Mouse (Mus musculus): Measurements from ENCODE around the gene Borcs7. TPM values are rescaled to one million over a fixed set of nuclear protein-coding genes. Genes with fewer than 3 reads are reported as not detected.

The Borcs7 gene
- polyA plus RNA-seq, 1 experiment from 2014 or later, result 16.2 TPM

DNA sequence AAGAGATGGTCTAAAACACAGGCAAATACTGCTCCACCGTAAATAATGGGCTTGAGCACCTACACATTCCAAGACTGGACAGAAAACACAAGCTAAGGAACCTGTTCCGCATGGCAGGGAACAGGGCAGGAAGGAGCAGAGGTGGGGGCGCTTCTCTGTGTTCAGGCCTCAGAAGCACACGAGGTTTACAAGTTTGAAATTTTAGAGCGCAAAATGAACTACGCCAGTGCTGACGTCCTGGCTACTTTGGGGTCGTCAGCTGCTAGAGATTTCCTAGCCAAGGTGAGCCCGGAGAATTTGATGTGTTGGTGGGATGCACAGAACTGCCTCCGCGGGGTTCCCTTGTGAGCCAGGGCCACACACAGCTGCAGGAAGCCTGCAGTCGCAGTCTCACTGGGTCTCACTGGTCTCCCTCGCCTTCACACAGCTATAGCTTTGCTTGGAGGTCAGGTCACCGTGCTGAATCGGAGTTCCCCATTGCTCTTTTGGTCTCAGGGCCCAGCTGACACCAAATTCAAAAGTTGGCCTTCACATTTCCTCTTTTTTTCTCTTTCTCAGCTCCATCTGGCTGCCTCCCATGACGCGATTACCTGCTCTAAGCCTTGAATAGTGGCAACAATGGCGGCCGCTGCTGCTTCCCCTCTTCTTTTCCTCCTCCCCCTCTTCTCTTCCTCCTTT is 8.3 kb downstream of the Borcs7 start:
- Histone ChIP-seq H3K27me3 (no peaks in the 10 kb centered on the region; the same call in 1 of the 2 replicates), H3K4me1 (no peaks in the 10 kb centered on the region), H3K4me3 (no peak overlapping the region), H3K4me2 (no peak overlapping the region), H3K36me3 (peaks cover 3% of the 10 kb centered on the region; the same call in 1 of the 2 replicates), H3K9me3 (no peaks in the 10 kb centered on the region), H3K9ac (no peak overlapping the region), H3K27ac (no peak overlapping the region)
- no peak for ATAC-seq (ENCODE audit: borderline replicate concordance, extremely low read depth, low FRiP score, low TSS enrichment)
- 53% methylated on average over 19 of the region's 19 CpGs for WGBS

DNA sequence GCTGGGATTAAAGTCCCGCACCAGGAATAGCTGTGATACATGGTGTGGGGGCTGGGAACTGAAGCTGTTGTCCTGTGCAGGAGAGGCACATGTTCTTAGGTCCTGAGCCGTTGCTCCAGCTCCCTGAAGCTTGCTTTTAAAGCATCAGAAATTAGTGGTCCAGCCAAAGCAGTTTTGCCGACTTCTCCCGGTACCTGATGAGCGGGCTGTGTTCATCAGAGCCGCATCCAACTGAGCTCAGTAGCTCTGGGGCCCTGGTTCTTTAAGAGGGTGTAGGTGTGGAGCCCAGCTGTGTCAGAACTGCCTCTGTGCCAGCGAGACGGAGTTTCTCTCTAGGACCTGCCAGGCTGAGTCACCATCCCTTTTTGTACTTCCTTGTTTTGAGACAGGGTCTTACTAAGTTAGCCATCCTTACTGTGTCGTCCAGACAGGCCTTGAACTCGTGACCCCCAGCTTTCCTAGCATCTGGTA is 9.3 kb downstream of the Borcs7 start:
- no peaks in the 10 kb centered on the region for H3K9me3 ChIP-seq
- H3K27me3 ChIP-seq, result no peaks in the 10 kb centered on the region; the same call in 1 of the 2 replicates
- no peaks in the 10 kb centered on the region for H3K4me1 ChIP-seq
- ATAC-seq (ENCODE audit: borderline replicate concordance, extremely low read depth, low FRiP score, low TSS enrichment), result no peak
- H3K4me3 ChIP-seq, result no peak overlapping the region
- no peak overlapping the region for H3K9ac ChIP-seq
- no peak overlapping the region for H3K4me2 ChIP-seq
- H3K36me3 ChIP-seq, result peaks cover 3% of the 10 kb centered on the region; the same call in 1 of the 2 replicates
- no peak overlapping the region for H3K27ac ChIP-seq
- WGBS, result 64% methylated on average over 10 of the region's 10 CpGs

DNA sequence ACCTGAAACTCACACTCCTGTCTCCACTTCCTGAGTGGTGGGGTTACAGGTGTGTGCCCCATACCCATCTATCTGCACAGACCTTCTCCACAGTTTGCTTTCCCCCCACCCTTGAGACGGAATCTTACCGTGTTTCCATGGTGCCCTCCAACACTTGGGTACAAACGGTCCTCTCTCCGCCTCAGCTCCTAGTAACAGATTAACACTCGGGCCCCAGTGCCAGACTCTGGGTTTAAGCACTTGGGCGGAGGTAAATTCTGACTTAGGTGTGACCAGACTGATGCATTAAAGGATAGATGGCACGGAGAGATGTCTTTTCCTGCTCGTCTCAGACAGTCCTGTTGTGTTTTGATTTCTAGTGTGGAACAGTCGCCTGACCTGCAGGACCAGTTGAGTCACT is 11.4 kb downstream of the Borcs7 start:
- H3K27ac ChIP-seq, result no peak overlapping the region

DNA sequence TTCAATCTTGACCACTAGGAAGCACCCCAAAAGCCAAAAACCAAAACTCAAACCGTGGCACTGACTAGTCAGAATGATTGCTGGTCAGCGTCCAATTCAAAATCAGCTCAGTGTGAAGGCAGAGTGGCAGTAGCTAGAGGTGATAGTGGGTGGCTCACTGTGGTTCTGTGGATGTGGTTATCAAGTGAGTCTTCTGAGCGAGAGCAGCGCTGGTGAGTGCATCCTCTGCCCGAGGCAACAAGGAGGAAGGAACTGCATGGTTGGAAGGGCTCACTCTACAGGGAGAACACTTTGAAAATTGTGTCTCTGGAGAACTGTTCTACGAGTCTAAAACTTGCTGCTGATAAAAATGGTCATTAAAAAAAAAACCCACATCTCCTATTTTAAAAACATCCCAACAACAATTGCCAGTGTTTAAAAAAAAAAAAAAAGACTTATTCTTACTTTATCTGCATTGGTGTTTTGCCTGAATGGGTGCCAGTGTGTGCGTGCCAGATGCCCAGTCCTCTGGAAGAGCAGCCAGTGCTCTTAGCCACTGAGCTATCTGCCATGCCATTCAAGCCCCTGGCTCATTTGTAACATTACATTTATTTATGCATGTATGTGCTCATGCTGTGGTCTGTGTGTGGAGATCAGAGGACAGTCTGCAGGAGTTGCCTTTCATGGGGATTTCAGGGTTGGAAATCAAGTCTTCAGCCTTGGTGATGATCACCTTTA is 16.2 kb downstream of the Borcs7 start:
- H3K9ac ChIP-seq, result no peak overlapping the region
- no peak overlapping the region for H3K4me2 ChIP-seq
- peaks cover 3% of the 10 kb centered on the region; the same call in 1 of the 2 replicates for H3K27me3 ChIP-seq
- H3K4me1 ChIP-seq, result peaks cover 15% of the 10 kb centered on the region
- H3K27ac ChIP-seq, result no peak overlapping the region
- 61% methylated on average over 7 of the region's 7 CpGs for WGBS
- no peak for ATAC-seq (ENCODE audit: borderline replicate concordance, extremely low read depth, low FRiP score, low TSS enrichment)
- no peak overlapping the region for H3K4me3 ChIP-seq
- no peaks in the 10 kb centered on the region for H3K9me3 ChIP-seq
- H3K36me3 ChIP-seq, result peaks cover 3% of the 10 kb centered on the region; the same call in 1 of the 2 replicates

More for the DNA sequence above, 11.4 kb downstream of the Borcs7 start:
- H3K9me3 ChIP-seq, result no peaks in the 10 kb centered on the region
- peaks cover 3% of the 10 kb centered on the region; the same call in 1 of the 2 replicates for H3K36me3 ChIP-seq
- no peaks in the 10 kb centered on the region for H3K4me1 ChIP-seq
- H3K4me3 ChIP-seq, result no peak overlapping the region
- no peak overlapping the region for H3K4me2 ChIP-seq
- peaks cover 3% of the 10 kb centered on the region for H3K27me3 ChIP-seq
- no peak for ATAC-seq (ENCODE audit: borderline replicate concordance, extremely low read depth, low FRiP score, low TSS enrichment)
- H3K9ac ChIP-seq, result no peak overlapping the region
- WGBS, result 67% methylated on average over 9 of the region's 9 CpGs

DNA sequence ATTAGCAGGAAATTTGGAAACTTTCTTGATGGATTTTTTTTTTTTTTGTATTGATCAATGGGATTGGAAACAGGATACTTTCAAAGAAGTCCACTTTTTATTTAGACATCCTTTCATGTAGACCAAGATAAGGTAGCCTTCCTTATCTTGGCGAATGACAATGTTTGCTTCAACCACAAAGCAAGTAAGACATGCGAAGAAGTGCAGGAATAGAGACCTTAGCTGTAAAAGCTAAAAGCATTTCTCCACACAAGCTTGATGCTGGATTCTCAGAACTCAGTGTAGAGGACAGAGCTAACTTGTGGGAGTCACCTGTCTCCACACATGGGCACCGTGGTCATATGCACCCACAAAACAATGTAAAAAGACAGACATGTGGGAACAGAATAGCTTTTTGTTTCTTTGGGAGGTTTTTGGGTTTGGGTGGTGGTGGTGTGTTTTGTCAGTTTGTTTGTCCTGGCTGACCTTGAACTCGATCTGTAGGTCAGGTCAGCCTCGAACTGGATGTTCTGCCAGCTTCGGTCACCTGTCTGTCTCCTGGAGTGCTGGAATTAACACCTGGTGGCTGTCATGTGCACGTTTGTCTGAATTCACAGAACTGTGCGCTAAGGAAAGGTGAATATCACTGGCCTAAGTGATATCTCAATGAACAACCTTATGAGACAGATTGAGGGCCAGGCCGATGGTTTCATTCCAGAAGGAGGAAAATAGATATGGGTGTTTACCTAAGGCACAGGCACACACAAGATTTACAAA is 17.0 kb downstream of the Borcs7 start:
- Histone ChIP-seq H3K27ac (no peak overlapping the region), H3K36me3 (no peaks in the 10 kb centered on the region), H3K4me3 (peak overlapping the region; percentile 49), H3K9ac (peak overlapping the region; percentile 42; the same call in 1 of the 2 replicates), H3K9me3 (no peaks in the 10 kb centered on the region), H3K4me1 (peaks cover 15% of the 10 kb centered on the region), H3K4me2 (peak overlapping the region; percentile 76), H3K27me3 (peaks cover 3% of the 10 kb centered on the region; the same call in 1 of the 2 replicates)
- no peak for ATAC-seq (ENCODE audit: borderline replicate concordance, extremely low read depth, low FRiP score, low TSS enrichment)
- WGBS, result 54% methylated on average over 9 of the region's 9 CpGs

DNA sequence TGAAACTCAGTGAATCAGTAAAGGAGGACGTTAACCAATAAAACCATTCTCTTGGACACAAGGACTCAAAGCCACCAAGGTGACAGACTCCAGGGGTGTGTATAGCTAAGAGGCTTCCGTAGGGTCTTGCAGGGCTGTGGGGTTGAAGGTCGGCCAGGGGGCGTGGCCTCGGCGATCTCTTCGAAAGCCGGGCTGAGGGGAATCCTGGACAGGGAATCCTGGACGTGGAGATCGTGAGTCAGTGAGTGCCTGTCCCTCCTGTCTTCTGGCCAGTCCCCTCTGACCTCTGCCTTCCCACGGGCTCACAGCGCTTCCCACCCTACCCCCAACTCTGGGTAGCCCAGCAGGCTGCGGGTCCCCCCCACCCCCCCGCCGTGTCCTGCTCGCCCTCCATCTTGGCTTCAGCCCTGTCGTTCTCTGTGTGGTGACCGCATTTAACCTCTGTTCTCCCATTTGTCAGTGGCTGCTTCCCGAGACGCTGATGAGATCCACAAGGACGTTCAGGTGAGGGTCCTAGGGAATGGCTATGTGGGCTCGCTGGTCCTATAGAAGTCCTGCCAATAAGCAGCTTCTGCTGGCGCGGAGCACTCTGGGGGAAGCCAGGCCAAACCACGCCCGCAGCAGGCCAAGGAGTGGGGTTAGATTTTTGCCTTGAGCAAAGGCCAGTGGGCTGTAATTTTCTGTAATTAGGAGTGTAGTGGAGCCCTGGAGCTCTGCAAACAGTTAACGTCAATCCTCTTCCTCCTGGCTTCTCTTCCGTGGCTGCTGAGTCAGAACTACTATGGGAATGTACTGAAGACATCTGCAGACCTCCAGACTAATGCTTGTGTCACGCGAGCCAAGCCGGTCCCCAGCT is 17.8 kb downstream of the Borcs7 start, which contains the start of gene As3mt:
As3mt (plus strand) TSS at position 163 of the 856 bp plus-strand sequence.
- Histone ChIP-seq H3K9me3 (no peaks in the 10 kb centered on the region), H3K4me1 (peaks cover 15% of the 10 kb centered on the region), H3K27ac (peak within 1 kb of the TSS; percentile 24; the same call in 1 of the 2 replicates), H3K27me3 (peaks cover 3% of the 10 kb centered on the region; the same call in 1 of the 2 replicates), H3K4me2 (peak within 1 kb of the TSS; percentile 76), H3K4me3 (peak within 1 kb of the TSS; percentile 49), H3K9ac (peak within 1 kb of the TSS; percentile 42), H3K36me3 (no peaks in the 10 kb centered on the region)
- WGBS, result 8% methylated on average over 31 of the region's 31 CpGs
- peak; percentile 74 for ATAC-seq (ENCODE audit: borderline replicate concordance, extremely low read depth, low FRiP score, low TSS enrichment)

DNA sequence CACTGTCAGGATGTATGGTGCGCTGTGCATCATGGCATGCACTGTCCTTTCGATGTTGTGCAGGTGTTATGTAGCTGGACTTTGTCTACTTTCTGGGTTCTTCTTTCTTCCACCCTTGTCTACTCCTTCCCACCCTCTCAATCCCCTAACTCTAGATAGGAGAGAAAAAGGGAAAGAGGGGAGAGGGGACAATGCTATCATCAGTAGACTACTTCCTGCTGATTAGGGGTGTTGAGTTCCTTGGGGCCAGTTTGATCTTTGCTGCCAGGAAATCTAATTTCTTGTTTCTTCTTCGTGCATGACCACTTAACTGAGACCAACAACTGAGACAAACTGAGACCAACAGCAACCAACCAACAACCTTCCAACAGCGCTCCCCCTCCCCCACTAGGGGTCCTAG is 20.9 kb downstream of the Borcs7 start:
- 79% methylated on average over 4 of the region's 4 CpGs for WGBS

DNA sequence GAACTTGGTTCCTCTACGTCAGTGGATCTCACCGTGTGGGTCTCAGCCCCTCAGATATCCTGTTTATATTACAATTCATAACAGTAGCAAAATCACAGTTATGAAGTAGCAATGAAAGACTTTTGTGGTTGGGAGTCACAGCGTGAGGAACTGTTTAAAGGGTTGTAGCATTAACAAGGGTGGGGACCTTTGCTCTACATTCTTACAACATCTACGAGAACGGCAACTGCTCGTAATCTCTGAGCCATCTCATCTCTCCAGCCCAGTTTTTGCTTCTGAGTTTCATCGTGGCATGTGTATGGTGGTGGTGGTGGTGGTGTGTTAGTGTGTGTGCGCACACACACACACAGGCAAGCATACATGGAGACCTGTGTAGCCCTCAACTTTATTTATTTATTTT is 24.5 kb downstream of the Borcs7 start:
- H3K36me3 ChIP-seq, result peaks cover 5% of the 10 kb centered on the region; the same call in 1 of the 2 replicates
- no peak for ATAC-seq (ENCODE audit: borderline replicate concordance, extremely low read depth, low FRiP score, low TSS enrichment)

More for the DNA sequence above, 20.9 kb downstream of the Borcs7 start:
- no peaks in the 10 kb centered on the region for H3K9me3 ChIP-seq
- no peak for ATAC-seq (ENCODE audit: borderline replicate concordance, extremely low read depth, low FRiP score, low TSS enrichment)
- no peaks in the 10 kb centered on the region for H3K36me3 ChIP-seq
- H3K4me1 ChIP-seq, result peaks cover 15% of the 10 kb centered on the region
- H3K9ac ChIP-seq, result no peak overlapping the region
- no peak overlapping the region for H3K4me3 ChIP-seq
- no peak overlapping the region for H3K27ac ChIP-seq
- no peak overlapping the region for H3K4me2 ChIP-seq
- H3K27me3 ChIP-seq, result no peaks in the 10 kb centered on the region

DNA sequence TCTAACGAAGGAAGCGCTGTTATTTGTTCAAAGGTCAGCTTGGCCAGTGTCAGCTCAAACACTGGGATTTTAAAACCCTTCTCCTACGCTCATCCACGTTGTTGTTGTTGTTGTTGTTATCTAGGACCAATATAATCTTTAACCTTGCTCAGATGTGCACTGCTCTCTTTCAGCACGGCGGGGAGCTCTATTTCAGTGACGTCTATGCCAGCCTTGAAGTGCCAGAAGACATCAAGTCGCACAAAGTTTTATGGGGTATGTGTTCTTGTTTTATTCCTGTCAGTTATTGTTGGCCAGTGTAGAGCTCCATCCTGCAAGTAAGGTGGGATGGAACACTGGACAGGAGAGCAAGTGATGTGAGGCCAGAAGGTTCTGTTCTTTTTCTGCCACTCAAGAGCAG is 25.3 kb downstream of the Borcs7 start:
- Histone ChIP-seq H3K4me2 (no peak overlapping the region), H3K27me3 (no peaks in the 10 kb centered on the region), H3K9me3 (no peaks in the 10 kb centered on the region; the same call in 1 of the 2 replicates), H3K9ac (no peak overlapping the region), H3K4me1 (no peaks in the 10 kb centered on the region), H3K4me3 (no peak overlapping the region), H3K27ac (no peak overlapping the region), H3K36me3 (peaks cover 5% of the 10 kb centered on the region; the same call in 1 of the 2 replicates)
- ATAC-seq (ENCODE audit: borderline replicate concordance, extremely low read depth, low FRiP score, low TSS enrichment), result no peak
- 86% methylated on average over 8 of the region's 8 CpGs for WGBS

More for the DNA sequence above, 24.5 kb downstream of the Borcs7 start:
- Histone ChIP-seq H3K27ac (no peak overlapping the region), H3K4me2 (no peak overlapping the region), H3K9ac (no peak overlapping the region), H3K4me3 (no peak overlapping the region), H3K4me1 (no peaks in the 10 kb centered on the region), H3K9me3 (no peaks in the 10 kb centered on the region; the same call in 1 of the 2 replicates), H3K27me3 (no peaks in the 10 kb centered on the region)
- 67% methylated on average over 8 of the region's 8 CpGs for WGBS

DNA sequence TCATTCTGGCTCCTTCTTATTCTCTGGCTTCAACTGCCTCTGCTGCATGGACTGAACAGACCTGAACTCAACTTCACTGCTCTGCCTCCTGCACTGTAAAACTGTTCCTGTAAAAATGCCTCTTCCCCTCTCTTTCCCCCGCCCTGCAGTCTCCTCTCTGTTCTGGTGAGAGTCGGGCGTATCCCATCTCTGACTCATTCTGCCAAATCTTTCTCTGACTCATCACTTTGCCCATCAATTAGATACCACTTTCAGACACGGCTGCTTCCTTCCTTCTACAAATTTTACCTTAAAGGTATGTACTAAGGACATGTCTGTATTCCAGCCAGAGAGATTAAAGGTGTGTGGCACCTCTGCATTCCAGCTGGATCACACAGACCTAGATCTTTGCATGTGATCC is 28.4 kb downstream of the Borcs7 start:
- 77% methylated on average over 4 of the region's 4 CpGs for WGBS
- Histone ChIP-seq H3K36me3 (peaks cover 5% of the 10 kb centered on the region; the same call in 1 of the 2 replicates), H3K4me1 (no peaks in the 10 kb centered on the region), H3K4me2 (no peak overlapping the region), H3K27ac (no peak overlapping the region), H3K9me3 (no peaks in the 10 kb centered on the region; the same call in 1 of the 2 replicates), H3K9ac (no peak overlapping the region), H3K4me3 (no peak overlapping the region), H3K27me3 (no peaks in the 10 kb centered on the region)
- no peak for ATAC-seq (ENCODE audit: borderline replicate concordance, extremely low read depth, low FRiP score, low TSS enrichment)

DNA sequence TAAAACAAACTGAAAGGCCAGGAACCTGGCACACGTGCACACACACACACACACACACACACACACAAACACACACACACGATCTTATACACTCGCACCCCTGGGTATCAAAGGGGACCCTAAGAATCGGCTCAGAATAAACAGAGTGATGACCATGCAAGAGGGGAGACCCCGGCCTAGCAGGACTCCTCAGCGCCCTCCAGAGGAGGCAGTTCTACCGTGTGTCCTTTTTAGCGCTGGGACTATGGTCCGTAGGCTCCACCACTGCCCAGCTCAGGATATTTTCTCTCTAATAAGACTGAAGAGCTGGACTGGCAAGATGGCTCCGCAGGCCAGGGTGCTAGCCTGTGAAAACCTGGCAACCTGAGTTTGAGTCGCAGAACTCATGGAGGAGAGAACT is 34.7 kb downstream of the Borcs7 start:
- Histone ChIP-seq H3K4me3 (no peak overlapping the region), H3K9ac (no peak overlapping the region), H3K27me3 (no peaks in the 10 kb centered on the region), H3K36me3 (no peaks in the 10 kb centered on the region), H3K9me3 (no peaks in the 10 kb centered on the region), H3K27ac (no peak overlapping the region), H3K4me2 (no peak overlapping the region), H3K4me1 (no peaks in the 10 kb centered on the region)
- 59% methylated on average over 11 of the region's 11 CpGs for WGBS
- ATAC-seq (ENCODE audit: borderline replicate concordance, extremely low read depth, low FRiP score, low TSS enrichment), result no peak

Data from lung, embryonic 15.5 days (tissue).